Mouse (Mus musculus): Measurements from ENCODE around the gene Aipl1. TPM values are rescaled to one million over a fixed set of nuclear protein-coding genes. Genes with fewer than 3 reads are reported as not detected.

Gene Aipl1
- total and polyA plus RNA-seq, 3 experiments, result 0.71 to 0.93 (median 0.81) TPM

DNA sequence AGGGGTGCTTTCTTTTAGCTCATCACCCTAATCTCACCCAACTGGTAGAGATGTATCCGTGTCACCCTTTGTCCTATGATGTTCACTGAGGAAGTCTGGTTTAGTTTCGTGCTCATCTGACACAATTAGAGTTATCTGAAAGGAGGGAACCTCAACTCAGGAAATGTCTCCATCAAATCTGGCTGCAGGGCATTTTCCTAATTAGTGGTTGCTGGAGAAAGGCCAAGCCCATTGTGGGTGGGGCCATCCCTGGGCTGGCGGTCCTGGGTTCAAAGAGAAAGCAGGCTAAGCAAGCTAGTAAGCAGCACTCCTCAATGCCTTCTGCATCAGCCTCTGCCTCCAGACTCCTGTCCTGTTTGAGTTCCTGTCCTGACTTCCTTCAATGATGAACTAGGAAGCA is 14.9 kb upstream of the Aipl1 start:
- no peak for DNase-seq (ENCODE audit: extremely low read depth)
- Histone ChIP-seq H3K4me3 (replicated peaks in 1 of 3; ENCODE audit: low read depth in 2 of 3, low read length in 2 of 3, poor library complexity in 1 of 3) (no peak overlapping the region), H3K27me3 (replicated peaks) (peaks cover 12% of the 10 kb centered on the region), H3K4me1 (ENCODE audit: control insufficient read depth in 1 of 2, insufficient read depth in 2 of 2) (peaks cover 2 to 19% of the 10 kb centered on the region in 2 experiments; a peak in 2 of 4 replicates), H3K36me3 (replicated peaks in 1 of 2; ENCODE audit: control insufficient read depth in 1 of 2, insufficient read depth in 1 of 2, low read length in 1 of 2) (peaks cover 0 to 18% of the 10 kb centered on the region in 2 experiments), H3K4me2 (ENCODE audit: insufficient read depth, low read depth, poor library complexity, severe bottlenecking) (no peak overlapping the region), H3K9ac (ENCODE audit: insufficient read depth, low read depth) (no peak overlapping the region), H3K79me2 (replicated peaks; ENCODE audit: control insufficient read depth, extremely low read depth, insufficient read depth, poor library complexity, severe bottlenecking) (no peaks in the 10 kb centered on the region), H3K9me3 (replicated peaks; ENCODE audit: low read length) (no peaks in the 10 kb centered on the region), H3K27ac (ENCODE audit: insufficient read depth, low read depth) (no peak overlapping the region)
- dilution Hi-C loops (cut with MboI; ENCODE audit: extremely low pct_ligation_motif_present, extremely low pct_unique_long_range_greater_than_20kb, low sequenced_read_pairs), result no loop called here
- TF ChIP-seq PAX5 (IDR thresholded peaks at IDR 0.05; ENCODE audit: low read length), result no peak
- no peak for TF ChIP-seq MEF2A (IDR thresholded peaks at IDR 0.05; ENCODE audit: borderline replicate concordance, low read depth, low read length)
- no peak for TF ChIP-seq POLR2A (IDR thresholded peaks at IDR 0.05; ENCODE audit: low read depth, low read length)
- no peak for TF ChIP-seq ETS1 (conservative IDR thresholded peaks at IDR 0.05; ENCODE audit: low read depth, low read length)
- TF ChIP-seq NRF1 (IDR thresholded peaks at IDR 0.05; ENCODE audit: low read depth, low read length), result no peak
- TF ChIP-seq ELF1 (IDR thresholded peaks at IDR 0.05; ENCODE audit: low read depth, low read length), result no peak
- no peak for TF ChIP-seq UBTF (IDR thresholded peaks at IDR 0.05; ENCODE audit: low read depth, low read length)
- no peak for TF ChIP-seq E2F4 (IDR thresholded peaks at IDR 0.05; ENCODE audit: insufficient replicate concordance, low read depth, low read length)
- TF ChIP-seq TBP (conservative IDR thresholded peaks at IDR 0.05; ENCODE audit: low read depth, low read length), result no peak
- TF ChIP-seq GABPA (IDR thresholded peaks at IDR 0.05; ENCODE audit: insufficient replicate concordance, low read depth, low read length), result no peak
- TF ChIP-seq BHLHE40 (IDR thresholded peaks at IDR 0.05; ENCODE audit: low read depth, low read length), result no peak
- in situ Hi-C loops (cut with MboI; ENCODE audit: low pct_ligation_motif_present, low pct_unique_long_range_greater_than_20kb, low sequenced_read_pairs), result no loop called here

DNA sequence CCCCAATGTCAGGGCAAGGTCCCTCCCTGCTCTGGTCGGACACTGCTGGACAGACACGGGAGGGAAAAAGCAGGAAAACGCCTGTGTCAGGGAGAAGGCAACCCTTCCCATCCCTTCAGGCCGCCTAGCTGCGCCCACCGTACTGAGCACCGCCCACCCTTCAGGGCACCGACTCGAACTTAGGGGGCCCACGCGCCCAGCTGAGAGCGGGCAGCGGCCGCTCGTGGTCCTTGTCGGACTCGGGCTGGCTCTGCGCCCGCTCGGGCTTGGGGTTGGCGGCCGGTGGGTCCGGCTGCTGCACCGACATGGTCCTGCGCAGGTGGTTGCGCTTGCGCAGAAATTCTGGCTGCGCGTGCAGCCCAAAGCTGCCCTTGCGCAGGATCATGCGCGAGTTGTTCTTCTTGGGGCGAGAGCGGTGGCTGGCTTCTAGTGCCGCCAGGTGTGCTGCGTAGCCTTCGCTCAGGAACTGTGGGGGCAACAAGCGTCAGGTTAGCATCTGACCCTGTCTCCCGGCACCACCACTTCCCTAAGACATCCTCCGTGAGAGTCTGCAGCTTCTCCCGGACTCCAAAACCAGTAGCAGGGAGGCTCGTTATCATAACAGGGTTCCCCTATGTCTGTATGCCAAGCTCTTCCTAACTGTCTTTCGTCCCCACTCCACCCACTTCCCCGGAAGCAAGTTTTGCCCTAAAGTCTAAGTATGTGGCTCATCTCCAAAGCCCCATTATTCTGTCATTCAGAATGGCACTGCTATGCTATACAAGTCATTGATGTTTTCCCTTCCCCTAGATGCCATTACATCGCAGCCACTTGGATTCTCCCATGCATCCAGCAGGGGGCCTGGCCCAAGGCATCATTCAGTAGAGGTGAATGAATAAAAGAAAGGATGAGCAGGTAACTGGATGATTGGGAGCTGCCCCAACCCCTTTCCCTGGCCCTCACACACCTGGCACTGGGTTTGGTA is 13.9 kb upstream of the Aipl1 start:
- no peak overlapping the region for H3K9ac ChIP-seq (ENCODE audit: insufficient read depth, low read depth)
- H3K4me3 ChIP-seq (replicated peaks in 1 of 3; ENCODE audit: low read depth in 2 of 3, low read length in 2 of 3, poor library complexity in 1 of 3), result no peak overlapping the region
- DNase-seq (ENCODE audit: extremely low read depth), result no peak
- H3K9me3 ChIP-seq (replicated peaks; ENCODE audit: low read length), result no peaks in the 10 kb centered on the region
- no peak overlapping the region for H3K27ac ChIP-seq (ENCODE audit: insufficient read depth, low read depth)
- in situ Hi-C loops (cut with MboI; ENCODE audit: low pct_ligation_motif_present, low pct_unique_long_range_greater_than_20kb, low sequenced_read_pairs) (no loop called here), dilution Hi-C loops (cut with MboI; ENCODE audit: extremely low pct_ligation_motif_present, extremely low pct_unique_long_range_greater_than_20kb, low sequenced_read_pairs) (no loop called here)
- H3K4me1 ChIP-seq (ENCODE audit: control insufficient read depth in 1 of 2, insufficient read depth in 2 of 2), result peaks cover 2 to 24% of the 10 kb centered on the region in 2 experiments; a peak in 2 of 4 replicates
- H3K27me3 ChIP-seq (replicated peaks), result peaks cover 12% of the 10 kb centered on the region
- H3K4me2 ChIP-seq (ENCODE audit: insufficient read depth, low read depth, poor library complexity, severe bottlenecking), result no peak overlapping the region
- TF ChIP-seq EP300 (IDR thresholded peaks at IDR 0.05; ENCODE audit: low read length) (no peak), ZC3H11A (IDR thresholded peaks at IDR 0.05; ENCODE audit: low read depth, low read length) (no peak), KAT2A (IDR thresholded peaks at IDR 0.05; ENCODE audit: insufficient replicate concordance, low read length) (no peak), CHD2 (IDR thresholded peaks at IDR 0.05; ENCODE audit: low read length) (no peak), ZNF384 (IDR thresholded peaks at IDR 0.05; ENCODE audit: low read depth, low read length) (no peak), MAZ (IDR thresholded peaks at IDR 0.05; ENCODE audit: low read depth, low read length) (no peak), NRF1 (IDR thresholded peaks at IDR 0.05; ENCODE audit: low read depth, low read length) (no peak), USF1 (IDR thresholded peaks at IDR 0.05; ENCODE audit: low read depth, low read length) (no peak), ELF1 (IDR thresholded peaks at IDR 0.05; ENCODE audit: low read depth, low read length) (no peak), GABPA (IDR thresholded peaks at IDR 0.05; ENCODE audit: insufficient replicate concordance, low read depth, low read length) (no peak), TBP (conservative IDR thresholded peaks at IDR 0.05; ENCODE audit: low read depth, low read length) (no peak), BHLHE40 (IDR thresholded peaks at IDR 0.05; ENCODE audit: low read depth, low read length) (no peak), RCOR1 (conservative IDR thresholded peaks at IDR 0.05; ENCODE audit: low read depth, low read length) (no peak), MEF2A (IDR thresholded peaks at IDR 0.05; ENCODE audit: borderline replicate concordance, low read depth, low read length) (no peak), NELFE (IDR thresholded peaks at IDR 0.05; ENCODE audit: low read depth, low read length) (no peak), RAD21 (IDR thresholded peaks at IDR 0.05; ENCODE audit: low read depth, low read length) (no peak)
- H3K79me2 ChIP-seq (replicated peaks; ENCODE audit: control insufficient read depth, extremely low read depth, insufficient read depth, poor library complexity, severe bottlenecking), result no peaks in the 10 kb centered on the region
- H3K36me3 ChIP-seq (replicated peaks in 1 of 2; ENCODE audit: control insufficient read depth in 1 of 2, insufficient read depth in 1 of 2, low read length in 1 of 2), result peaks cover 2 to 29% of the 10 kb centered on the region in 2 experiments

All from CH12.LX (cell line).